Mouse (Mus musculus): ENCODE measurements around the gene Ctr9. TPM values are rescaled to one million over a fixed set of nuclear protein-coding genes. Genes with fewer than 3 reads are reported as not detected.

Gene Ctr9
- polyA plus RNA-seq, 1 experiment = 16.4 TPM

- no peak for DNase-seq (ENCODE audit: low read depth)
These were observed 69.4 kb downstream of the Ctr9 start for GRCm38 (mm10) chr7:111098196-111098595.

Other genes with a start within 250 kb of the Ctr9 start
- 24.7 and 26.5 TPM in 2 replicates for gene Rnf141, start 184.5 kb upstream of the Ctr9 start, polyA plus RNA-seq (2012; rRNA removed)
- 14.1 and 33.2 TPM in 2 replicates for gene Lyve1, start 165.7 kb upstream of the Ctr9 start, polyA plus RNA-seq (2012; rRNA removed)
- gene Mrvi1, start 46.5 kb upstream of the Ctr9 start, polyA plus RNA-seq (2012; rRNA removed) = 22.7 and 24.9 TPM in 2 replicates
- gene Eif4g2, start 54.1 kb downstream of the Ctr9 start, polyA plus RNA-seq (2012; rRNA removed) = 159 and 165 TPM in 2 replicates

All from gonadal fat pad, adult 2 months (tissue).